Mouse (Mus musculus) MEL (cell line): ENCODE measurements at regions not wholly inside any gene's neighbourhood (a gene's known extent, or its start where the extent isn't known, plus 50 kb on each side); places are given as distances from the start of the nearest gene placed in this dataset.

Source experiments
- DNase-seq: peaks from one replicate; pipeline ENCODE4 v3.0.0; 2011; ENCODE audit warnings: low read depth, low spot score
- H3K27ac ChIP-seq: 2 replicates; pipeline ENCODE4 v1.5.1; 2012; ENCODE audit warnings: low read depth, mild to moderate bottlenecking, control low read depth, low read length, moderate library complexity; ENCODE audit not compliant: control insufficient read depth
- H3K27me3 ChIP-seq, 2 experiments: fragments of 150-350 bp in 1 of 2; sonication (generic) in 1 of 2; 2 replicates each; pipeline ENCODE4 v1.6.1; 2012; ENCODE audit warnings: low read length in 2 of 2, mild to moderate bottlenecking in 2 of 2, improper control_type of control experiment in 1 of 2, moderate library complexity in 1 of 2; ENCODE audit not compliant: insufficient read depth in 2 of 2, control insufficient read depth in 1 of 2
- H3K36me3 ChIP-seq, 2 experiments: 2 replicates each; pipeline ENCODE4 v1.6.1; 2012 to 2014; ENCODE audit warnings: low read length in 2 of 2, improper control_type of control experiment in 1 of 2, inconsistent platforms in 1 of 2, mild to moderate bottlenecking in 1 of 2; ENCODE audit not compliant: insufficient read depth in 2 of 2, control insufficient read depth in 1 of 2
- H3K4me1 ChIP-seq, 2 experiments: fragments of 150-350 bp in 1 of 2; sonication (generic) in 1 of 2; 2 replicates each; pipeline ENCODE4 v1.6.1; 2012; ENCODE audit warnings: low read length in 2 of 2, improper control_type of control experiment in 1 of 2, mild to moderate bottlenecking in 1 of 2; ENCODE audit not compliant: insufficient read depth in 2 of 2, control insufficient read depth in 1 of 2
- H3K4me3 ChIP-seq, 2 experiments: fragments of 150-350 bp in 1 of 2; sonication (generic) in 1 of 2; 2 replicates each; pipeline ENCODE4 v1.5.1; 2012; ENCODE audit warnings: low read depth in 2 of 2, low read length in 2 of 2, mild to moderate bottlenecking in 2 of 2, moderate library complexity in 2 of 2, control low read depth in 1 of 2, improper control_type of control experiment in 1 of 2; ENCODE audit not compliant: control insufficient read depth in 1 of 2, insufficient read depth in 1 of 2
- H3K79me2 ChIP-seq: 2 replicates; pipeline ENCODE4 v1.6.1; 2012; ENCODE audit warnings: mild to moderate bottlenecking, low read length, moderate library complexity; ENCODE audit not compliant: control insufficient read depth, poor library complexity, insufficient read depth
- H3K9ac ChIP-seq: 2 replicates; pipeline ENCODE4 v1.6.1; 2012; ENCODE audit warnings: low read depth, mild to moderate bottlenecking, control low read depth, low read length, moderate library complexity; ENCODE audit not compliant: control insufficient read depth, poor library complexity, severe bottlenecking
- H3K9me3 ChIP-seq: fragments of 150-350 bp; sonication (generic); replicated peaks from 2 replicates; pipeline ENCODE4 v1.6.1; 2012; ENCODE audit warnings: mild to moderate bottlenecking, low read length, improper control_type of control experiment, moderate library complexity; ENCODE audit not compliant: insufficient read depth
- BHLHE40 ChIP-seq: IDR thresholded peaks from 2 replicates; pipeline ENCODE4 v1.6.1; 2012; ENCODE audit warnings: low read depth, mild to moderate bottlenecking, inconsistent platforms, low read length, improper control_type of control experiment, borderline replicate concordance
- CHD1 ChIP-seq: IDR thresholded peaks from 2 replicates; pipeline ENCODE4 v1.6.1; 2012; ENCODE audit warnings: low read depth, mild to moderate bottlenecking, inconsistent platforms, low read length, improper control_type of control experiment
- CTCF ChIP-seq, 3 experiments: IDR thresholded peaks in 2 of 3; conservative IDR thresholded peaks in 1 of 3; 2 replicates each; pipeline ENCODE4 v1.5.1; 2011 to 2012; ENCODE audit warnings: low read length in 3 of 3, low read depth in 2 of 3, mild to moderate bottlenecking in 2 of 3, improper control_type of control experiment in 1 of 3, inconsistent platforms in 1 of 3, mixed read lengths in 1 of 3, moderate library complexity in 1 of 3; ENCODE audit not compliant: control insufficient read depth in 1 of 3, insufficient read depth in 1 of 3, poor library complexity in 1 of 3, severe bottlenecking in 1 of 3
- E2F4 ChIP-seq: IDR thresholded peaks from 2 replicates; pipeline ENCODE4 v1.6.1; 2011; ENCODE audit warnings: low read depth, low read length, improper control_type of control experiment, borderline replicate concordance
- ELF1 ChIP-seq: IDR thresholded peaks from 2 replicates; pipeline ENCODE4 v1.6.1; 2014; ENCODE audit warnings: low read depth, mild to moderate bottlenecking, inconsistent platforms, low read length, improper control_type of control experiment, moderate library complexity
- GABPA ChIP-seq: IDR thresholded peaks from 2 replicates; pipeline ENCODE4 v1.6.1; 2012; ENCODE audit warnings: low read depth, mild to moderate bottlenecking, inconsistent platforms, low read length, improper control_type of control experiment, moderate library complexity
- GATA1 ChIP-seq: IDR thresholded peaks from 2 replicates; pipeline ENCODE4 v1.6.1; 2011; ENCODE audit warnings: low read depth, low read length, improper control_type of control experiment
- HCFC1 ChIP-seq: IDR thresholded peaks from 2 replicates; pipeline ENCODE4 v1.6.1; 2012; ENCODE audit warnings: low read depth, mild to moderate bottlenecking, inconsistent platforms, low read length, improper control_type of control experiment, moderate library complexity
- JUND ChIP-seq: IDR thresholded peaks from 2 replicates; pipeline ENCODE4 v1.6.1; 2011; ENCODE audit warnings: low read depth, mild to moderate bottlenecking, improper control_type of control experiment, low read length
- MAFK ChIP-seq: IDR thresholded peaks from 2 replicates; pipeline ENCODE4 v1.6.1; 2011; ENCODE audit warnings: low read depth, mild to moderate bottlenecking, low read length, improper control_type of control experiment, borderline replicate concordance
- MAX ChIP-seq: IDR thresholded peaks from 2 replicates; pipeline ENCODE4 v1.6.1; 2011; ENCODE audit warnings: low read length, improper control_type of control experiment
- MAZ ChIP-seq: IDR thresholded peaks from 2 replicates; pipeline ENCODE4 v1.6.1; 2012; ENCODE audit warnings: low read depth, mild to moderate bottlenecking, inconsistent platforms, low read length, improper control_type of control experiment
- MEF2A ChIP-seq: IDR thresholded peaks from 2 replicates; pipeline ENCODE4 v1.6.1; 2014; ENCODE audit warnings: low read depth, mild to moderate bottlenecking, inconsistent platforms, low read length, improper control_type of control experiment; ENCODE audit not compliant: poor library complexity, insufficient replicate concordance, severe bottlenecking; ENCODE audit errors: extremely low read depth
- MYB ChIP-seq: IDR thresholded peaks from 2 replicates; pipeline ENCODE4 v1.6.1; 2011; ENCODE audit warnings: mild to moderate bottlenecking, low read depth, low read length, improper control_type of control experiment
- MYC ChIP-seq: IDR thresholded peaks from 2 replicates; pipeline ENCODE4 v1.6.1; 2011; ENCODE audit warnings: low read depth, mild to moderate bottlenecking, low read length, improper control_type of control experiment, moderate library complexity
- NELFE ChIP-seq: IDR thresholded peaks from 2 replicates; pipeline ENCODE4 v1.6.1; 2011; ENCODE audit warnings: low read depth, low read length, improper control_type of control experiment
- POLR2AphosphoS2 ChIP-seq: IDR thresholded peaks from 2 replicates; pipeline ENCODE4 v1.6.1; 2011; ENCODE audit warnings: low read length, improper control_type of control experiment
- POLR2AphosphoS5 ChIP-seq: IDR thresholded peaks from 2 replicates; pipeline ENCODE4 v1.6.1; 2012; ENCODE audit warnings: low read depth, borderline replicate concordance, mild to moderate bottlenecking, inconsistent platforms, low read length, moderate library complexity, mixed read lengths
- RCOR1 ChIP-seq: IDR thresholded peaks from 2 replicates; pipeline ENCODE4 v1.6.1; 2012; ENCODE audit warnings: low read depth, mild to moderate bottlenecking, inconsistent platforms, low read length, improper control_type of control experiment
- SIN3A ChIP-seq: IDR thresholded peaks from 2 replicates; pipeline ENCODE4 v1.6.1; 2012; ENCODE audit warnings: low read length, improper control_type of control experiment, inconsistent platforms
- SMC3 ChIP-seq: IDR thresholded peaks from 2 replicates; pipeline ENCODE4 v1.6.1; 2011; ENCODE audit warnings: low read depth, low read length, improper control_type of control experiment
- TAL1 ChIP-seq: IDR thresholded peaks from 2 replicates; pipeline ENCODE4 v1.6.1; 2012; ENCODE audit warnings: mild to moderate bottlenecking, inconsistent platforms, low read length, moderate library complexity, mixed read lengths
- TBP ChIP-seq: IDR thresholded peaks from 2 replicates; pipeline ENCODE4 v1.8.0; 2011; ENCODE audit warnings: low read depth, low read length, improper control_type of control experiment
- TCF12 ChIP-seq: IDR thresholded peaks from 2 replicates; pipeline ENCODE4 v1.6.1; 2014; ENCODE audit warnings: low read depth, mild to moderate bottlenecking, inconsistent platforms, low read length, improper control_type of control experiment, moderate library complexity
- USF1 ChIP-seq: IDR thresholded peaks from 2 replicates; pipeline ENCODE4 v1.6.1; 2014; ENCODE audit warnings: low read depth, mild to moderate bottlenecking, inconsistent platforms, low read length, improper control_type of control experiment, moderate library complexity
- USF2 ChIP-seq, 2 experiments: IDR thresholded peaks; 2 replicates each; pipeline ENCODE4 v1.6.1; 2011 to 2012; ENCODE audit warnings: improper control_type of control experiment in 2 of 2, low read length in 2 of 2, borderline replicate concordance in 1 of 2, inconsistent platforms in 1 of 2, low read depth in 1 of 2, mild to moderate bottlenecking in 1 of 2; ENCODE audit not compliant: insufficient read depth in 1 of 2
- ZNF384 ChIP-seq: IDR thresholded peaks from 2 replicates; pipeline ENCODE4 v1.6.1; 2012; ENCODE audit warnings: low read depth, mild to moderate bottlenecking, inconsistent platforms, low read length, improper control_type of control experiment

GRCm38 (mm10) chr1:61068112-61068511 lies 90.4 kb downstream of the Icos start:
- Histone ChIP-seq H3K27ac (no peak overlapping the region), H3K27me3 (no peaks in the 10 kb centered on the region), H3K4me1 (no peaks in the 10 kb centered on the region), H3K79me2 (no peaks in the 10 kb centered on the region), H3K9me3 (no peaks in the 10 kb centered on the region), H3K9ac (no peak overlapping the region), H3K36me3 (no peaks in the 10 kb centered on the region), H3K4me3 (no peak overlapping the region)
- DNase-seq = no peak
- TF ChIP-seq MYB (no peak), SMC3 (no peak), USF2 (IDR thresholded peaks at IDR 0.05; ENCODE audit: borderline replicate concordance in 1 of 2, insufficient read depth in 1 of 2, low read depth in 1 of 2, low read length in 2 of 2) (no peak), TBP (no peak), MEF2A (no peak), TAL1 (no peak), MAZ (no peak), POLR2AphosphoS2 (no peak), USF1 (no peak), MAX (no peak), MAFK (no peak), MYC (no peak), ZNF384 (no peak), SIN3A (no peak), HCFC1 (no peak), GABPA (no peak), TCF12 (no peak)

- no peak overlapping the region for H3K27ac ChIP-seq
- no peak overlapping the region for H3K4me3 ChIP-seq
- H3K9ac ChIP-seq = no peak overlapping the region
- no peaks in the 10 kb centered on the region for H3K27me3 ChIP-seq
- no peaks in the 10 kb centered on the region for H3K36me3 ChIP-seq
- TF ChIP-seq SMC3 = no peak
- TF ChIP-seq CTCF (IDR thresholded peaks at IDR 0.05 in 2 of 3, conservative IDR thresholded peaks at IDR 0.05 in 1 of 3; ENCODE audit: control insufficient read depth in 1 of 3, insufficient read depth in 1 of 3, low read depth in 2 of 3, low read length in 3 of 3, poor library complexity in 1 of 3, severe bottlenecking in 1 of 3) = no peak
- no peak for TF ChIP-seq POLR2AphosphoS5
- no peak for TF ChIP-seq TAL1
- no peak for TF ChIP-seq GATA1
- no peak for TF ChIP-seq CHD1
- no peak for TF ChIP-seq E2F4
- TF ChIP-seq ELF1 = no peak
- no peak for TF ChIP-seq NELFE
- no peak for TF ChIP-seq TBP
- TF ChIP-seq MEF2A = no peak
- TF ChIP-seq HCFC1 = no peak
- TF ChIP-seq MAFK = no peak
- TF ChIP-seq JUND = no peak
- no peak for TF ChIP-seq RCOR1
- no peak for TF ChIP-seq USF1
- TF ChIP-seq MYC = no peak
- TF ChIP-seq ZNF384 = no peak
- no peak for TF ChIP-seq BHLHE40
- TF ChIP-seq, all 39 proteins: peak for 0
- no peaks in the 10 kb centered on the region for H3K4me1 ChIP-seq
- no peaks in the 10 kb centered on the region for H3K79me2 ChIP-seq
- no peak for DNase-seq
- H3K9me3 ChIP-seq = no peaks in the 10 kb centered on the region
Observed at GRCm38 (mm10) chr1:61074127-61074526, 96.4 kb downstream of the Icos start.
